ENCODE assay signal across 10 mouse cellular contexts in genomic region chr2:174298471-174298870, GRCm38 (mm10). TPM values are rescaled to one million over a fixed set of nuclear protein-coding genes. Genes with fewer than 3 reads are reported as not detected.
A peak's percentile ranks its signal among the peaks of the same experiment; 100 is the strongest.
DNase-seq lines count a peak whose midpoint lies in the region; ATAC-seq and TF ChIP-seq lines count a peak whose summit lies in the region.
"Had no signal": no experiment of that assay in that cellular context is flagged by ENCODE, and none has a peak within 500 bp of the region (broad histone marks: within the 10 kb centered on the region; RNA-seq: fewer than 3 reads in every experiment).

No protein-coding gene starts in this region.

- peaks cover 65% of the 10 kb centered on the region for H3K9me3 ChIP-seq in kidney, embryonic 14.5 days (ENCODE audit: control insufficient read depth, low read length)
- H3K9me3 ChIP-seq in embryonic facial prominence, embryonic 15.5 days (replicated peaks), result peaks cover 46% of the 10 kb centered on the region
- H3K9me3 ChIP-seq in intestine, embryonic 16.5 days (ENCODE audit: control insufficient read depth, low read length), result peaks cover 44% of the 10 kb centered on the region
- peaks cover 31% of the 10 kb centered on the region for H3K9me3 ChIP-seq in midbrain, postnatal 0 days (ENCODE audit: low read length)

- no peak overlapping the region for H3K9ac ChIP-seq in kidney, embryonic 14.5 days (ENCODE audit: low read depth, low read length)
- H3K9ac ChIP-seq in embryonic facial prominence, embryonic 15.5 days, result no peak overlapping the region
- no peak overlapping the region for H3K9ac ChIP-seq in intestine, embryonic 16.5 days (ENCODE audit: low read depth, low read length)
- no peak overlapping the region for H3K9ac ChIP-seq in midbrain, postnatal 0 days (replicated peaks; ENCODE audit: low read length, poor library complexity, severe bottlenecking)

- 0 out of 2 replicates have a peak, but pooled peaks cover 2% of the 10 kb centered on the region for H3K4me1 ChIP-seq in kidney, embryonic 14.5 days (ENCODE audit: control insufficient read depth, insufficient read depth, low read length)
- H3K4me1 ChIP-seq in embryonic facial prominence, embryonic 15.5 days, result peaks cover 36% of the 10 kb centered on the region
- peaks cover 2% of the 10 kb centered on the region; the same call in 1 of the 2 replicates for H3K4me1 ChIP-seq in intestine, embryonic 16.5 days (ENCODE audit: control insufficient read depth, insufficient read depth, low read length)
- no peaks in the 10 kb centered on the region; the same call in 1 of the 2 replicates for H3K4me1 ChIP-seq in midbrain, postnatal 0 days (ENCODE audit: insufficient read depth, low read length)

- H3K36me3 ChIP-seq in kidney, embryonic 14.5 days (ENCODE audit: control insufficient read depth, insufficient read depth, low read length), result no peaks in the 10 kb centered on the region
- peaks cover 7% of the 10 kb centered on the region for H3K36me3 ChIP-seq in embryonic facial prominence, embryonic 15.5 days
- H3K36me3 ChIP-seq in intestine, embryonic 16.5 days (ENCODE audit: control insufficient read depth, insufficient read depth, low read length), result peaks cover 7% of the 10 kb centered on the region; the same call in 1 of the 2 replicates
- no peaks in the 10 kb centered on the region for H3K36me3 ChIP-seq in midbrain, postnatal 0 days (ENCODE audit: insufficient read depth, low read length)

- no peak for ATAC-seq in kidney, embryonic 14.5 days (ENCODE audit: low FRiP score, low TSS enrichment)
- ATAC-seq in embryonic facial prominence, embryonic 15.5 days (ENCODE audit: insufficient number of reproducible peaks, low FRiP score, low TSS enrichment, low read depth), result no peak
- ATAC-seq in intestine, embryonic 16.5 days, result no peak
- no peak for ATAC-seq in midbrain, postnatal 0 days (ENCODE audit: low FRiP score)

- TF ChIP-seq CTCF in midbrain, postnatal 0 days (IDR thresholded peaks at IDR 0.05), result no peak

- peak overlapping the region; percentile 53; the same call in 1 of the 2 replicates for H3K4me2 ChIP-seq in kidney, embryonic 14.5 days (replicated peaks; ENCODE audit: low read depth, low read length)
- H3K4me2 ChIP-seq in embryonic facial prominence, embryonic 15.5 days (replicated peaks), result peak overlapping the region; percentile 49
- peak overlapping the region; percentile 44 for H3K4me2 ChIP-seq in intestine, embryonic 16.5 days (ENCODE audit: low read depth, low read length)
- H3K4me2 ChIP-seq in midbrain, postnatal 0 days (ENCODE audit: low read depth, low read length, poor library complexity, severe bottlenecking), result peak overlapping the region; percentile 51

- H3K4me3 ChIP-seq in kidney, embryonic 14.5 days (ENCODE audit: low read length), result peak overlapping the region; percentile 37
- peak overlapping the region; percentile 37 for H3K4me3 ChIP-seq in embryonic facial prominence, embryonic 15.5 days (replicated peaks)
- peak overlapping the region; percentile 44 for H3K4me3 ChIP-seq in intestine, embryonic 16.5 days (ENCODE audit: low read length)
- H3K4me3 ChIP-seq in midbrain, postnatal 0 days (ENCODE audit: low read depth, low read length), result peak overlapping the region; percentile 32; the same call in 1 of the 2 replicates

- no peak for DNase-seq in kidney, postnatal 25 days
- no peak for DNase-seq in midbrain, postnatal 0 days (ENCODE audit: low spot score)
- DNase-seq in adrenal gland, adult 2 months, result no peak
- DNase-seq in adrenal gland, postnatal 14 days, result no peak
- DNase-seq in layer of hippocampus, postnatal 25 days (ENCODE audit: extremely low spot score in 1 of 2, low spot score in 1 of 2), result no peak
- DNase-seq: layer of hippocampus, postnatal 36 days had no signal

- WGBS in kidney, embryonic 14.5 days, result 46% methylated on average over 33 of the region's 33 CpGs
- 57% methylated on average over 33 of the region's 33 CpGs for WGBS in embryonic facial prominence, embryonic 15.5 days
- 52% methylated on average over 33 of the region's 33 CpGs for WGBS in intestine, embryonic 16.5 days
- 45% methylated on average over 33 of the region's 33 CpGs for WGBS in midbrain, postnatal 0 days

- H3K27ac ChIP-seq in kidney, embryonic 14.5 days (ENCODE audit: low read depth, low read length), result no peak overlapping the region
- H3K27ac ChIP-seq in embryonic facial prominence, embryonic 15.5 days (replicated peaks), result no peak overlapping the region
- H3K27ac ChIP-seq in intestine, embryonic 16.5 days (ENCODE audit: low read length), result no peak overlapping the region
- H3K27ac ChIP-seq in midbrain, postnatal 0 days (ENCODE audit: low read depth, low read length), result no peak overlapping the region

- peaks cover 29% of the 10 kb centered on the region for H3K27me3 ChIP-seq in kidney, embryonic 14.5 days (ENCODE audit: control insufficient read depth, insufficient read depth, low read length)
- H3K27me3 ChIP-seq in embryonic facial prominence, embryonic 15.5 days, result peaks cover 35% of the 10 kb centered on the region
- peaks cover 22% of the 10 kb centered on the region for H3K27me3 ChIP-seq in intestine, embryonic 16.5 days (replicated peaks; ENCODE audit: control insufficient read depth, insufficient read depth, low read length)
- peaks cover 23% of the 10 kb centered on the region for H3K27me3 ChIP-seq in midbrain, postnatal 0 days (ENCODE audit: insufficient read depth, low read length)
- H3K27me3 ChIP-seq: CH12.LX had no signal

RNA-seq across cellular contexts. Expression of gene Gnas, which starts 14.4 kb away (rescaled TPM):
- polyA plus RNA-seq in kidney, embryonic 14.5 days (2014; fragmentation: Nextera tagmentation; extraction: Ambion mirVana), result 1,459 and 1,592 TPM in 2 replicates
- 2,102 and 2,156 TPM in 2 replicates for polyA plus RNA-seq in embryonic facial prominence, embryonic 15.5 days (2015; fragmentation: Nextera tagmentation; extraction: Ambion mirVana)
- 402 and 775 TPM in 2 replicates for polyA plus RNA-seq in intestine, embryonic 16.5 days (2015; fragmentation: Nextera tagmentation; extraction: Ambion mirVana)
- total RNA-seq in midbrain, postnatal 0 days (2014; rRNA removed), result 1,613 and 1,637 TPM in 2 replicates
- 1,739 and 1,834 TPM in 2 replicates for polyA plus RNA-seq in midbrain, postnatal 0 days (2015; fragmentation: Nextera tagmentation; extraction: Ambion mirVana)
- total RNA-seq in adrenal gland, adult 2 months (2021), result 1,000 to 10,000 TPM; 2,774 to 2,898 TPM
- polyA plus RNA-seq in adrenal gland, adult 2 months (2012; rRNA removed), result 1,329 and 1,576 TPM in 2 replicates
- total RNA-seq in adrenal gland, postnatal 14 days (2021), result 4,967 and 5,329 TPM in 2 replicates
- total RNA-seq in layer of hippocampus, postnatal 25 days (2021), result 1,000 to 10,000 TPM; 1,728 to 1,971 TPM

RNA-seq across cellular contexts. Expression of gene Gm20721, which starts 48.0 kb away (rescaled TPM):
- 10.1 and 15.0 TPM in 2 replicates for polyA plus RNA-seq in kidney, embryonic 14.5 days (2014; fragmentation: Nextera tagmentation; extraction: Ambion mirVana)
- 26.0 and 38.6 TPM in 2 replicates for polyA plus RNA-seq in embryonic facial prominence, embryonic 15.5 days (2015; fragmentation: Nextera tagmentation; extraction: Ambion mirVana)
- polyA plus RNA-seq in intestine, embryonic 16.5 days (2015; fragmentation: Nextera tagmentation; extraction: Ambion mirVana), result 37.0 and 98.1 TPM in 2 replicates
- not detected in 2 replicates for total RNA-seq in midbrain, postnatal 0 days (2014; rRNA removed)
- 9.8 and 10.8 TPM in 2 replicates for polyA plus RNA-seq in midbrain, postnatal 0 days (2015; fragmentation: Nextera tagmentation; extraction: Ambion mirVana)
- total RNA-seq in adrenal gland, adult 2 months (2021), result 1 to 10 TPM; 2.1 to 2.5 TPM
- polyA plus RNA-seq in adrenal gland, adult 2 months (2012; rRNA removed), result 0.07 TPM in 1 of 2 replicates, not detected in the other
- 4.6 and 5.4 TPM in 2 replicates for total RNA-seq in adrenal gland, postnatal 14 days (2021)
- total RNA-seq in layer of hippocampus, postnatal 25 days (2021), result 1 to 10 TPM; 2.0 to 2.6 TPM

Comparison
In these comparisons a context has a peak if more than half of its experiments do, and no peak if none do; other contexts are left out.
1. RNA of gene Gm20721, which starts 48.0 kb away (polyA plus RNA-seq): 37.0 to 98.1 TPM in intestine, embryonic 16.5 days, 26.0 to 38.6 TPM in embryonic facial prominence, embryonic 15.5 days, 9.8 to 10.8 TPM in midbrain, postnatal 0 days and 10.1 to 15.0 TPM in kidney, embryonic 14.5 days; 0.07 TPM in adrenal gland, adult 2 months; every median in the first group is over 10 times any median in the second.
2. Peak in every context shown above with its lines, with median percentiles within 50 percentile points of each other: H3K4me2 ChIP-seq and H3K4me3 ChIP-seq.